Mouse (Mus musculus) testis, postnatal 14 days (tissue): Measurements from ENCODE around the gene Sgpp2.
A peak's percentile ranks its signal among the peaks of the same experiment; 100 is the strongest.

ENCODE experiments used
- DNase-seq: peaks from one replicate; pipeline ENCODE4 v3.0.0; 2021; ENCODE audit warnings: low spot score

Sgpp2 gene

DNA sequence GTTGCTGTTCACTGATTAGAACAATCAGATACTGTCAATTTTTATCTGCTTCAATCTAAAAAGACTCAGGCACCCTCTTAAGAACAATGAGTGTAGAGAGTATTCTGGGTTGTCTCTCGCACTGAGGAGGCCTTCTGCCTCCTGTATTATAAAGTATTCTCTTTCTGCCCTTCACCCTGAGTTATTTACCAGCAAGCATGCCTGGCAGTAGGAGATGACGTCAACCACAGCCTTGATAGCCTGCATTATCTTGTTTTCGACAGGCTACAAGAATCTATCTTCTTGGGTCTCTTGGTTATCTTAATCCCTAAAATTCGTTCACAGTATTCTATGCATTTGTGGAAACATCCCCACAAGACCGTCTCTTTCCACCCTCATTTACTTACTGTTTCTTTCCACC is 29.8 kb downstream of the Sgpp2 start:
- no peak for DNase-seq

GRCm38 (mm10) chr1:78340584-78340983 is 30.4 kb downstream of the Sgpp2 start:
- no peak for DNase-seq

DNA sequence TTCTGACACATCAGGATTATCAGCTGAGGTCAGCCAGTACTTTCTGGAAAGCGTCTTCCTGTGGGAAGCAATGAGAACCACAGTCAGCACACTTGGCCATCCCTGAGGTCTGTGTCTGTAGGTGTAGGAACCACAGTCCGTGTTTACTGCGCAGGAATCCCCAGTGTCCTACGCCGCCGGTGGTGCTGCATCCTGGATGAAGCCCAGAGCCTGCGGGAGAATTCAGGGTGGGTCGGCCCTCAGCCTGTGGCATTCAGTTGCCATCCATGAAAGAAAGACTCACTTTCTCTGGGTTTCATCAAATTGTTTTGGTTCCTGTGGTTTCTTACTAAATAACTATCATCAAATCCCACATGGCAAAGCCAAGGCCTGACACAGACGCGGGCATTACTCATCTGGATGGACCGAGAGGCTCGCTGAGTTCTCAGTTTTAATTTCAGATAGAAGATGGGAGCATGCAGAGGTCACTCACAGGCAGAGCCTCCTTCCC is 37.2 kb downstream of the Sgpp2 start:
- no peak for DNase-seq

GRCm38 (mm10) chr1:78349219-78349618 is 39.1 kb downstream of the Sgpp2 start:
- DNase-seq = no peak

DNA sequence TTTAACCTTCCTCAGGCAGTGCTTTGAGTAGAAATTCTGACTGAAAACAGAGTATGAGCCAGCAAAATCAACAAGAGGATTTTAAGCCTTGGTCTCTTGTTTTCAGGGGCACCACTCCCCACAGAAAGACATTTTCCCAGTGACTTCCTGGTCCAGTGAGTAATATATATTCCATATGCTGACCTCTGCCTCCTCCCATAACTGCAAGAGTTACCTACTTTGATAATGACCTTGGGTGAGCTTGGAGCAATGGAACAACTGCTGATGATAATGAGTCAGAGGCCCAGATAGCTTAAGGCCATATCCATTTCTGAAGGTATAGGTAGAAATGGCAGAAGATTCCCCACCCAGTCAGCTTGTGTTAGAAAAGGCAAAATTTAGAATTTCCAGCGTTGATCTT is 43.1 kb downstream of the Sgpp2 start:
- DNase-seq = no peak

GRCm38 (mm10) chr1:78355123-78355522 is 45.0 kb downstream of the Sgpp2 start:
- peak; percentile 76 for DNase-seq

- DNase-seq = no peak
Measured at GRCm38 (mm10) chr1:78357415-78357814, 47.3 kb downstream of the Sgpp2 start.

- no peak for DNase-seq
Measured at GRCm38 (mm10) chr1:78357868-78358267, 47.7 kb downstream of the Sgpp2 start.

GRCm38 (mm10) chr1:78363965-78364889 is 54.1 kb downstream of the Sgpp2 start:
- no peak for DNase-seq

- no peak for DNase-seq
Measured at GRCm38 (mm10) chr1:78367806-78368205, 57.7 kb downstream of the Sgpp2 start.

GRCm38 (mm10) chr1:78370121-78370520 is 60.0 kb downstream of the Sgpp2 start:
- no peak for DNase-seq

- no peak for DNase-seq
Measured at GRCm38 (mm10) chr1:78371569-78372236, 61.6 kb downstream of the Sgpp2 start.

- no peak for DNase-seq
Measured at GRCm38 (mm10) chr1:78372316-78372715, 62.2 kb downstream of the Sgpp2 start.

DNA sequence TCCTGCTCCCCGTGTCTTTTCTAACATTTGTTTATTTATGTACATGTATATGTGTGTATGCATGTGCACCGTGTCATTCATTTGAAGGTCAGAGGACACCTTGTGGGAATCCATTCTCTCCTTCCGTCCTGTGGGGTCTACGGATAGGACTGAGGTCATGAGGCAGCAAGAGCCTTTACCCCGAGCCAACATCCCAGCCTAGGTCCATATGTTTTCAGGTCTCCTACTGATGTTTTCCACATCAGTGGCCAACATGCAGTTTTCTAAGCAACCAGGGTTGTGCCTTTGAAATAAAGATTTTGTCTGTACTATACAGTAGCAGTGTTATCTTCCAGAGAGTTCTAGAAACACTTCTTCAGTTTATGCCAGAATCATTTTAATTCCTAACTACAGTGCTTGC is 63.7 kb downstream of the Sgpp2 start:
- no peak for DNase-seq

DNA sequence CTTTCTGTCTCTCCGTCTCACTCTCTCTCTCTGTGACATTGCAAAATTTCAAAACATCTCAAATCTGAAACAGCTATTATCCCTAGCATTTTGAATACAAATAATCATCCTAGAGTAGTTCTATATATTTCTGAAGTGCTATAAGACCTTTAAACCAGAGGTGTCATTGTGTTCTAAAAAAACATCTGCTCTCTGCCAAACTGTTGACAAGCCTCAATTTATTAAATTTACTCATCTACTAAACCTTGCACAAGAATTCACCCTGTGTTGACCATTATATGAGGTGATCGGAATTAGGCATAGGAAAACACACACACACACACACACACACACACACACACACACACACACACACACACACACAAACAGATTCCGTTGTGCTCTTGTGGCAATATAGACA is 64.9 kb downstream of the Sgpp2 start:
- DNase-seq = no peak

DNA sequence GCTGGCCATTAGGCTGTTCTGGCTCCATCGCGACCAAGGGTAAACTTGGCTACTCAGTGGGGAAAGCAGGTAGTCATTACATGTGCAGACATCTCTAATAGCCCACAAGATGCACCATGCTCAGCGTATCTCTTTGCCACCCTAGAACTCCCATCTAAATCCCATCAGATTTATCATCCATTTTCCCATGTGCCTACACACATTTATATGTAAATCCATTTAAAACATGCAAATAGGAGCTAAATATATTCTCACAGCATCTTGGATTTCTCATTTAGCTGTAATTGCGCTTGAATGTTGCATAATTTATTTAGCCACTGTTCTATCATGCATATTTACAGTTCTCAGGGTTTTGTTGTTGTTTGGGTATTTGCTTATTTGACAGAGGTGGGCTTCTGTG is 70.8 kb downstream of the Sgpp2 start:
- DNase-seq = no peak

- DNase-seq = peak; percentile 17
Measured at GRCm38 (mm10) chr1:78387854-78388253, 77.7 kb downstream of the Sgpp2 start.

DNA sequence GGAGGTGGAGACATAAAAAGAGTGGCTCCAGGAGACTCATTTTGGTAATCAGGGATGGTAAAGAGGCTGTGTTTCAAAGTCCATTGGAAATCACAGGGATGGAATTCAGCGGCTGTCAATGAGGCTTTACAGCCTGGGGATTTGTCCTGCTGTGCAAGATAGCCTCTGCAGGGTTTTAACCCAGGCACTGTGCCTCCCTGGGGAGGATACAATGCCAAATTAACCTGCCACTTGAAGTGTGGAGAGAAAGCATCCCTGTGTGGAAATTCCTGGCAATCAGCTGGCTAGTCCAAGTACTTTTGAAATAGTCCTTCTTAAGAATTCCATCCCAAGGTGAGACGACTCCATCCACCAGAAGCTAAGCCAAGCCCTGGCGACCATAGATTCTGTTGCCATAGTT is 78.7 kb downstream of the Sgpp2 start:
- DNase-seq = no peak

GRCm38 (mm10) chr1:78395191-78395735 is 85.1 kb downstream of the Sgpp2 start:
- no peak for DNase-seq

DNA sequence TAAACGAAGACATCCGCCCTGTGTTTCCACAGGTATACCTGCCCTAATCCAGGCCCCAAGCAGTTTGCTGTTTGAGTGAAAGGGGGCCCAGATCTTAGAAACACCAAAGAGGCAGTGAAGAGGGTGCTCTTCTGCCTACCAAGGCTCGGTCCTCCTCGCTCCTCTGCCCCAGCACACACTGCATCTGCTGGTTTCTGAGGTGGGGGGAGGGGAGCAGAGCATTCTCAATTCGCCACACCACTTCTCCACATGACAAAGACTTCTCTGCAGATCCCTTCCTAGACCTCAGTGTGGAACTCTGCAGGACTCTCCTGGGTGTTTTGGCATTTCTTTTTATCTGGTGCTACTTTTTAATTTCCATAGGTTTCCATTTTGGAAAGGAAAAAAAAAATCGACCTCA is 85.6 kb downstream of the Sgpp2 start:
- no peak for DNase-seq

- DNase-seq = no peak
Measured at GRCm38 (mm10) chr1:78396320-78396913, 86.3 kb downstream of the Sgpp2 start.

DNA sequence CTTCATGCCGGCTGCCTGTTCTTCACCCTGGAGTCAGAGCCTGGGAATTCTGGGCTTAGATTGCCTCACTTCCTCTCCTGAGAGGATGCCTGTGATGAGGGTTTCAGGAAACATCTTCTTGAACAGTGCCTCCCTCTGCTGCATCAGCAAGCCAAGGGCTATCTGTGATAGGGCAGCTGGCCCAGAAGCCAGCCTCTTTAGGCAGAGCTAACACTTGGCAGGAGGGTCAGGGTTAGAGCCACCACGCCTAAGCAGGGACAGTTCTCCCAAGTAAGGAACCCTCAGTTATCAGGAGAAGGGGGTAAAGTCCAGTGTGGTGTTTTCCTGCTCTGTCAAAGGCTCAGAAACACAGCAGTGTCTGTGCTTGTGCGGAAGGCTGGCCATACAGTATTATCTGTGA is 89.6 kb downstream of the Sgpp2 start:
- DNase-seq = no peak

- no peak for DNase-seq
Measured at GRCm38 (mm10) chr1:78401413-78401812, 91.3 kb downstream of the Sgpp2 start.
